ENCODE assay signal across 8 mouse cellular contexts in the genomic region with DNA sequence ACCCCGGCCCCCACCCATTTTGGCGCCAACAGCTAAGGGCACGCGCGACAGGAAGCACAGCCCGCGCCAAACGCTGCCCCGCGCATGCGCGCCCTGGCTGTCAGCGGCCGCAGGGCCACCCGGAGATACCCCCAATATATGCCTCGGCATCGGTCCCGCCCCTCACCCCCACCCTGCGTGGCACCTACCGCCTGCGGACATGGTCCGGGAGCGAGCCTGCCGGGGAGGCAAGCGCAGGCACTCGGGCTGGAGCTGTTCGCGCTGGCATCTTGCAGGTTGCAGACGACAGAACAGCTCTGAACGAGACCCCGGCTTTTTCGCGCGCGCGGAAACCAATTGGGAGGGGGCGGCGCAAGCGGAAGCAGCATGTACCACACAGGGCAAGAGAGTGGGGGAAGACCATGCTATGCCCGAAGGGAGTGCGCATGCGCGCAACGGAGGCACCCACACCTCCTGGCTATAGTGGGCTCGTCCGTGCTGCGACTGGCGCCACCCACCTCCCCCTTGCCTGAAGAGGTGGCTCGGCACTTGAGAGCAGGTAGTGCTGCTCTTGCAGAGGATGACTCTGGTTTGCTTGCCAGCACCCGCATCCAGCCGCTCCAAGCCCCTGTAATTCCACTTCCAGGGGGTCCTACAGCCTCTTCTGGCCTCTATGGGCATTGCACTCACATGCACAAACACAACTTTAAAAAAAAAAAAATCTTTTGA. TPM values are rescaled to one million over a fixed set of nuclear protein-coding genes. Genes with fewer than 3 reads are reported as not detected.
DNase-seq lines count a peak whose midpoint lies in the region; ATAC-seq lines count a peak whose summit lies in the region.

No protein-coding gene starts in this region.

- peaks cover 3% of the 10 kb centered on the region; the same call in 1 of the 2 replicates for H3K36me3 ChIP-seq in heart, embryonic 13.5 days
- H3K36me3 ChIP-seq in liver, embryonic 12.5 days = peaks cover 33% of the 10 kb centered on the region
- 0 out of 2 replicates have a peak, but pooled peaks cover 3% of the 10 kb centered on the region for H3K36me3 ChIP-seq in stomach, embryonic 15.5 days

- ATAC-seq in erythroid progenitor cell, adult 5-6 weeks (replicated peaks; ENCODE audit: low FRiP score, poor library complexity, severe bottlenecking) = peak; percentile 93
- peak; percentile 89 for ATAC-seq in heart, embryonic 13.5 days (ENCODE audit: extremely low read depth, insufficient number of reproducible peaks, low FRiP score, low TSS enrichment)
- ATAC-seq in liver, embryonic 12.5 days = peak; percentile 92
- ATAC-seq in stomach, embryonic 15.5 days (ENCODE audit: insufficient read depth, low FRiP score, low read depth) = peak; percentile 95

- peak overlapping the region; percentile 94 for H3K27ac ChIP-seq in heart, embryonic 13.5 days (replicated peaks)
- peak overlapping the region; percentile 93 for H3K27ac ChIP-seq in liver, embryonic 12.5 days
- H3K27ac ChIP-seq in stomach, embryonic 15.5 days = peak overlapping the region; percentile 97

- H3K4me2 ChIP-seq in heart, embryonic 13.5 days = peak overlapping the region; percentile 91
- peak overlapping the region; percentile 91 for H3K4me2 ChIP-seq in liver, embryonic 12.5 days
- H3K4me2 ChIP-seq in stomach, embryonic 15.5 days = peak overlapping the region; percentile 81

- peak overlapping the region; percentile 93 for H3K4me3 ChIP-seq in heart, embryonic 13.5 days
- peak overlapping the region; percentile 82 for H3K4me3 ChIP-seq in liver, embryonic 12.5 days
- H3K4me3 ChIP-seq in stomach, embryonic 15.5 days (replicated peaks) = peak overlapping the region; percentile 99

- H3K9me3 ChIP-seq in heart, embryonic 13.5 days = no peaks in the 10 kb centered on the region
- H3K9me3 ChIP-seq in liver, embryonic 12.5 days (replicated peaks) = no peaks in the 10 kb centered on the region
- H3K9me3 ChIP-seq in stomach, embryonic 15.5 days = no peaks in the 10 kb centered on the region

- H3K9ac ChIP-seq in heart, embryonic 13.5 days = peak overlapping the region; percentile 98
- peak overlapping the region; percentile 90 for H3K9ac ChIP-seq in liver, embryonic 12.5 days
- H3K9ac ChIP-seq in stomach, embryonic 15.5 days = peak overlapping the region; percentile 87

- no peaks in the 10 kb centered on the region for H3K27me3 ChIP-seq in heart, embryonic 13.5 days (replicated peaks)
- H3K27me3 ChIP-seq in liver, embryonic 12.5 days (replicated peaks) = no peaks in the 10 kb centered on the region
- no peaks in the 10 kb centered on the region for H3K27me3 ChIP-seq in stomach, embryonic 15.5 days (replicated peaks)

- peaks cover 34% of the 10 kb centered on the region for H3K4me1 ChIP-seq in heart, embryonic 13.5 days
- H3K4me1 ChIP-seq in liver, embryonic 12.5 days = peaks cover 52% of the 10 kb centered on the region
- peaks cover 15% of the 10 kb centered on the region for H3K4me1 ChIP-seq in stomach, embryonic 15.5 days

- WGBS in heart, embryonic 13.5 days = under 1% methylated on average over 51 of the region's 51 CpGs
- WGBS in liver, embryonic 12.5 days (ENCODE audit: insufficient replicate concordance) = under 1% methylated on average over 51 of the region's 51 CpGs
- WGBS in stomach, embryonic 15.5 days = under 1% methylated on average over 51 of the region's 51 CpGs

- peak; percentile 98 for DNase-seq in CD4-positive helper T cell, adult 2 months (ENCODE audit: low read depth, low spot score)
- peak; percentile 94 for DNase-seq in brain, embryonic 18.5 days (ENCODE audit: low read depth, low spot score)
- peak; percentile 97 for DNase-seq in kidney, postnatal 10 days
- peak; percentile 96 to 97 for DNase-seq in natural killer cell, adult 2 months (ENCODE audit: low spot score in 2 of 2)

RNA-seq across cellular contexts. Expression of gene Dnmt1, which starts 7.0 kb away (rescaled TPM):
- 122 and 135 TPM in 2 replicates for total RNA-seq in erythroid progenitor cell, adult 5-6 weeks (2015; ENCODE audit: low replicate concordance)
- total RNA-seq in erythroid progenitor cell, adult 5-6 weeks (2017; ENCODE audit: low replicate concordance) = 217 and 249 TPM in 2 replicates
- polyA plus RNA-seq in heart, embryonic 13.5 days (2015; fragmentation: Nextera tagmentation; extraction: Ambion mirVana) = 58.7 and 59.8 TPM in 2 replicates
- 97.3 and 101 TPM in 2 replicates for polyA plus RNA-seq in liver, embryonic 12.5 days (2016; fragmentation: Nextera tagmentation; extraction: Ambion mirVana)
- polyA plus RNA-seq in stomach, embryonic 15.5 days (2015; fragmentation: Nextera tagmentation; extraction: Ambion mirVana) = 74.7 and 76.0 TPM in 2 replicates

RNA-seq across cellular contexts. Expression of gene S1pr2, which starts 23.9 kb away (rescaled TPM):
- not detected in 2 replicates for total RNA-seq in erythroid progenitor cell, adult 5-6 weeks (2015; ENCODE audit: low replicate concordance)
- under 0.01 and 0.39 TPM in 2 replicates for total RNA-seq in erythroid progenitor cell, adult 5-6 weeks (2017; ENCODE audit: low replicate concordance)
- 19.4 and 21.9 TPM in 2 replicates for polyA plus RNA-seq in heart, embryonic 13.5 days (2015; fragmentation: Nextera tagmentation; extraction: Ambion mirVana)
- polyA plus RNA-seq in liver, embryonic 12.5 days (2016; fragmentation: Nextera tagmentation; extraction: Ambion mirVana) = 6.6 and 6.7 TPM in 2 replicates
- 39.4 and 40.1 TPM in 2 replicates for polyA plus RNA-seq in stomach, embryonic 15.5 days (2015; fragmentation: Nextera tagmentation; extraction: Ambion mirVana)

RNA-seq across cellular contexts. Expression of gene Mrpl4, which starts 49.9 kb away (rescaled TPM):
- total RNA-seq in erythroid progenitor cell, adult 5-6 weeks (2015; ENCODE audit: low replicate concordance) = 13.0 and 22.0 TPM in 2 replicates
- total RNA-seq in erythroid progenitor cell, adult 5-6 weeks (2017; ENCODE audit: low replicate concordance) = 13.3 and 18.0 TPM in 2 replicates
- 124 and 139 TPM in 2 replicates for polyA plus RNA-seq in heart, embryonic 13.5 days (2015; fragmentation: Nextera tagmentation; extraction: Ambion mirVana)
- polyA plus RNA-seq in liver, embryonic 12.5 days (2016; fragmentation: Nextera tagmentation; extraction: Ambion mirVana) = 89.3 and 91.4 TPM in 2 replicates
- 129 and 133 TPM in 2 replicates for polyA plus RNA-seq in stomach, embryonic 15.5 days (2015; fragmentation: Nextera tagmentation; extraction: Ambion mirVana)

RNA-seq across cellular contexts. Expression of gene Eif3g, which starts 54.3 kb away (rescaled TPM):
- total RNA-seq in erythroid progenitor cell, adult 5-6 weeks (2015; ENCODE audit: low replicate concordance) = 47.4 and 59.5 TPM in 2 replicates
- total RNA-seq in erythroid progenitor cell, adult 5-6 weeks (2017; ENCODE audit: low replicate concordance) = 41.5 and 59.7 TPM in 2 replicates
- polyA plus RNA-seq in heart, embryonic 13.5 days (2015; fragmentation: Nextera tagmentation; extraction: Ambion mirVana) = 214 and 249 TPM in 2 replicates
- 303 and 313 TPM in 2 replicates for polyA plus RNA-seq in liver, embryonic 12.5 days (2016; fragmentation: Nextera tagmentation; extraction: Ambion mirVana)
- polyA plus RNA-seq in stomach, embryonic 15.5 days (2015; fragmentation: Nextera tagmentation; extraction: Ambion mirVana) = 283 and 327 TPM in 2 replicates

Comparison
In these comparisons a context has a peak if more than half of its experiments do, and no peak if none do; other contexts are left out.
1. Peak in every context shown above with its lines: DNase-seq, ATAC-seq, H3K4me3 ChIP-seq and H3K27ac ChIP-seq.